Mouse (Mus musculus) stomach, embryonic 14.5 days (tissue): ENCODE measurements at regions not wholly inside any gene's neighbourhood (a gene's known extent, or its start where the extent isn't known, plus 50 kb on each side); places are given as distances from the start of the nearest gene placed in this dataset.

ENCODE experiments used
- ATAC-seq: fragments of 200-750 bp; cut with Nextera tagmentation; 2 replicates; pipeline ENCODE4 v1.8.0; 2017; ENCODE audit warnings: low read depth, moderate TSS enrichment; ENCODE audit not compliant: insufficient number of reproducible peaks, insufficient read depth, low FRiP score
- H3K27ac ChIP-seq: fragments of 300-500 bp; sonication (generic); 2 replicates; pipeline ENCODE4 v1.5.1; 2014; ENCODE audit warnings: mild to moderate bottlenecking, low read length, moderate library complexity, mixed read lengths
- H3K27me3 ChIP-seq: fragments of 300-500 bp; sonication (generic); 2 replicates; pipeline ENCODE4 v1.6.1; 2014; ENCODE audit warnings: low read length, control low read depth, mixed read lengths; ENCODE audit not compliant: control insufficient read depth, insufficient read depth
- H3K36me3 ChIP-seq: fragments of 300-500 bp; sonication (generic); 2 replicates; pipeline ENCODE4 v1.6.1; 2014; ENCODE audit warnings: mild to moderate bottlenecking, control low read depth, low read length, moderate library complexity, mixed read lengths; ENCODE audit not compliant: control insufficient read depth, insufficient read depth
- H3K4me1 ChIP-seq: fragments of 300-500 bp; sonication (generic); 2 replicates; pipeline ENCODE4 v1.6.1; 2014; ENCODE audit warnings: low read length, control low read depth, mixed read lengths; ENCODE audit not compliant: control insufficient read depth, insufficient read depth
- H3K4me2 ChIP-seq: fragments of 300-500 bp; sonication (generic); replicated peaks from 2 replicates; pipeline ENCODE4 v1.6.1; 2014; ENCODE audit warnings: low read depth, low read length, control low read depth
- H3K4me3 ChIP-seq: fragments of 300-500 bp; sonication (generic); 2 replicates; pipeline ENCODE4 v1.5.1; 2014; ENCODE audit warnings: low read depth, low read length, control low read depth
- H3K9ac ChIP-seq: fragments of 300-500 bp; sonication (generic); replicated peaks from 2 replicates; pipeline ENCODE4 v1.6.1; 2014; ENCODE audit warnings: low read depth, mild to moderate bottlenecking, control low read depth, low read length, moderate library complexity, mixed read lengths
- H3K9me3 ChIP-seq: fragments of 300-500 bp; sonication (generic); 2 replicates; pipeline ENCODE4 v1.6.1; 2016; ENCODE audit warnings: low read depth, low read length, control low read depth; ENCODE audit not compliant: control insufficient read depth
- WGBS: fragments of 180-500 bp; shearing (Covaris S2); extraction: QIAGEN DNeasy Blood & Tissue Kit; methylation state at CpG from one replicate; pipeline ENCODE4 v1.1.7; 2014; 5-methylcytosine and 5-hydroxymethylcytosine counted together

DNA sequence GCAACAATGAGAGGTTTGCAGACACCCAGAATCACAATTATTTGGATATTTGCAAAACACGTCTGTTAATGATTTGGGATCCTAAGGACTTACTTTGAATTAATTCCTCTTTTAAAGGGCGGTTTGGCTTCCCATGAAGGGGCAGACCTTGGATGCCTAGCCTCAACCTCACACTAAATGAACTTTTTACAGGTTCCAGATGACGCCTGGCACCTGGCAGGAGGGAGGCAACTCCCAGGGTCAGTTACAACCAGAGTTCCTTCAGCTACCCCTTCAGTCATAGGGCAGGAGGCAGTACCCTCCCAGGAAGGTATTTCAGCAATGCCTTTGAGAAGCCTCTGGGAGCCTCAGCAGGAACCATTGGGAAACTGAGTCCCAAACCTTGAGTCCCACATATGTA, 57.9 kb upstream of the Stx18 start:
- WGBS: 91% methylated on average over 3 of the region's 3 CpGs
- Histone ChIP-seq H3K9me3 (no peaks in the 10 kb centered on the region), H3K4me3 (no peak overlapping the region), H3K27me3 (no peaks in the 10 kb centered on the region), H3K27ac (no peak overlapping the region), H3K36me3 (no peaks in the 10 kb centered on the region), H3K9ac (no peak overlapping the region), H3K4me1 (no peaks in the 10 kb centered on the region), H3K4me2 (no peak overlapping the region)
- ATAC-seq: no peak

DNA sequence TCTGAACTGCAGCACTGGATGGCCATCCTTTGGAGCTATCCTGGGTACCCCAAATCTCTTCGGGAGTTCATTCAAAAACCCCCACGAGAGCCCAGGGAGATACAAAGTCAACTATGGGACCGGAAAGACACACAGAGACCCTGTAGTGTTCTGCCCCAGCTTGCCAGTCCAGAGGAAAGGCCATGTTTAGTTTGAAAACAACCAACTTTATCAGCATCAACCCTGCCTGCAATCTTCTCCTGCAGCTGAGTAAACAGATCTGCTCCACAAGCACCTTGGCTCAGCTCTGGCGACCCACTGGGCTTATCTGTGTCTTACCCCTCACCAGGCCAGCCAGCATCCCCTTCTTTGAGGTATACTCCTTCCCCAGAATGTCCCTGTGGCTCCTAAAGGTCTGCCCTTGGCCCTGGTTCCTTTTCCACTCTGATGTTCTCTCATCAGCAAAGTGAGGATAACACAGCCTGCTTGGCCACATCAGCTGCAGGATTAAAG, 61.6 kb upstream of the Stx18 start:
- H3K4me3 ChIP-seq: no peak overlapping the region
- no peak overlapping the region for H3K9ac ChIP-seq
- no peak for ATAC-seq
- no peaks in the 10 kb centered on the region for H3K27me3 ChIP-seq
- no peaks in the 10 kb centered on the region for H3K9me3 ChIP-seq
- H3K27ac ChIP-seq: no peak overlapping the region
- no peaks in the 10 kb centered on the region for H3K4me1 ChIP-seq
- H3K4me2 ChIP-seq: no peak overlapping the region
- 59% methylated on average over 4 of the region's 4 CpGs for whole genome bisulfite sequencing
- H3K36me3 ChIP-seq: no peaks in the 10 kb centered on the region

DNA sequence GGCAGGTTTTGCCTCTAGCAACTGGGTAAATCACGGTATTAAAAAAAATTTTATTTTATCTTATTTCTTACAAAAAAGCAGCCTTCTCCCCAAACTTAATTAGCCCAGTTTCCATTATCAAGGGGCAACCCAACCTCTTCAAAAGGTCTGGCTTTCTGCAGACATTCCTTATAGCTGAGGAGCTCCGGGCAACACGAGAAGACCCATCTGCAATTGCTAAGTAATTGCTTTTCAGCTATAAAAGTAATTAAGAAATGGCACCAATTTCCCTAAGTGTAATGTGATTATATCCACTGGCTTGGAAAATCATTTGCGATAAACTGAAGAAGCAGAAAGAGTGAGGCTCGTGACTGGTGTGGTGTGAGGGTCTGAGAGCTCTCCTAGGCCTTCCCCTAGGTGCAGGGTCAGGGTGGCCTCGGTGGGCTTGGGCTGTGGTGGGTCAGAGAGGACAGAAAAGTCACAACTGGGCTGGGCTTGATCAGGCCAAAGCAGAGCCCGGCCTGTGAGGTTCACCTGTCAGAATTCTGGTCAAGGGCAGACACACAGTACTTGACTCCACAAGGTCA, 65.5 kb upstream of the Stx18 start:
- Histone ChIP-seq H3K9ac (no peak overlapping the region), H3K27me3 (peaks cover 1% of the 10 kb centered on the region; the same call in 1 of the 2 replicates), H3K36me3 (no peaks in the 10 kb centered on the region), H3K4me3 (no peak overlapping the region), H3K4me2 (no peak overlapping the region), H3K27ac (no peak overlapping the region), H3K4me1 (0 out of 2 replicates have a peak, but pooled peaks cover 5% of the 10 kb centered on the region), H3K9me3 (no peaks in the 10 kb centered on the region)
- 81% methylated on average over 7 of the region's 7 CpGs for WGBS
- ATAC-seq: no peak

DNA sequence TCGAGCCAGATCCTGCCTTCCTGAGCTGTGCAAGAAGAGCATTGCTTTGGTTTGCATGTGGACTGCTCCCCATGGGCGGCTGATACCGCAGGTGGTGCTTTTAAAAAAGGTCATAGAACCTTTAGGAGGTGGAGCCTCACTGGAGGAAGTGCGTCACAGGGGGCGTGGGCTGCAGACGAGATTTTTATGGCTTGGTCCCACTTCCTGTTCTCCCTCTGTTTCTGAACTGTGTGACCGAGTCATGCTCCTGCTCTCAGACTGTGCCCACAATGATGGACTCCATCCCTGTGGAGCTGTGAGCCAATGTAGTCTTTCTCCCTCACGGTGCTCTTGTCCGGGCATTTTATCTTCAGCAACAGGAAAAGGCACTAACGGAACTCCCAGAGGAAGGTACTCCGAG, 66.8 kb upstream of the Stx18 start:
- peaks cover 7% of the 10 kb centered on the region; the same call in 1 of the 2 replicates for H3K27me3 ChIP-seq
- no peak overlapping the region for H3K27ac ChIP-seq
- ATAC-seq: no peak
- 0 out of 2 replicates have a peak, but pooled peaks cover 6% of the 10 kb centered on the region for H3K4me1 ChIP-seq
- H3K4me2 ChIP-seq: no peak overlapping the region
- H3K9ac ChIP-seq: no peak overlapping the region
- WGBS: 72% methylated on average over 11 of the region's 11 CpGs
- H3K4me3 ChIP-seq: no peak overlapping the region
- H3K9me3 ChIP-seq: no peaks in the 10 kb centered on the region
- no peaks in the 10 kb centered on the region for H3K36me3 ChIP-seq

DNA sequence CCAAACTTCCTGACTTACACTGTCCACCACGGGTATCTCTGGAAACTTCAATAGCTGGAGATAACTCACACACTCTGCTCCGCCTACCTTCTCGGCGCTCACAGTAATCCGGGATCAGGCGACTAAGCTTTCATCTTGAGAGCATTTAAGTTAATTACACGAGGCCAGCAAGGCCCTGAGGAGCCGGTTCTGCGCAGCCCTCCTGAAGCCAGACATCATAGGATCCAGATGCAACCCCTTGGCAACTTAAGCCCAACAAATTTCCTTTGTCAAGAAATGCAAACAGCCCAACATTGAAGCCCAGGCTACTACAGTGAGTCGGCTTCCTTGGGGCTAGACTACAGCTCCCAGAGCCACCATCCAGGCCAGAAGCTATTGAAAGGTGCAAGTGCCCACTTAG, 69.9 kb upstream of the Stx18 start:
- Histone ChIP-seq H3K9me3 (no peaks in the 10 kb centered on the region), H3K27ac (no peak overlapping the region), H3K9ac (no peak overlapping the region), H3K4me2 (peak overlapping the region; percentile 26; the same call in 1 of the 2 replicates), H3K36me3 (no peaks in the 10 kb centered on the region), H3K4me1 (0 out of 2 replicates have a peak, but pooled peaks cover 6% of the 10 kb centered on the region), H3K4me3 (no peak overlapping the region), H3K27me3 (peaks cover 7% of the 10 kb centered on the region; the same call in 1 of the 2 replicates)
- ATAC-seq: no peak
- WGBS: 8% methylated on average over 10 of the region's 10 CpGs

DNA sequence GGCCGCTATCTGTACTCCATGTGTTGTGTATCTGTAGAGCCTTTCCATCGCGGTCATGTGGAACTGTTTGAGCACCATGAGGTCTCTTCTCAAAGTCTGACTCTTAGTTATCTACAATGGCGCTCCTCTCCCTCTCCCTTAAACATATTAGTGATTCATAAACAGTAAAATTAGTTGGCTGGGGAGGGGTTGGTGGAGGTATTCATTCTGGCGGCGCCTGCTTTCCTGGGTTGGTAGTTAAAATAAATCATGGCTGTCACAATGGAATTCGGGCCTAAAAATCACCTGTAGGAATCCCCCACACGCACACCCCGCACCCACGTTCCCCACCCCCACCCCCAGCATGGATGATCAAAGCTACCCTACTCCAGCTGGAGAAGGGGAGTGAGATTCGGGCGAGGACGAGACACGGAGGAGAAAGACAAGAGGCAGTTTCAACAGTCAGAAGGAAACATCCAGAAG, 70.6 kb upstream of the Stx18 start:
- no peak overlapping the region for H3K9ac ChIP-seq
- no peak overlapping the region for H3K27ac ChIP-seq
- H3K36me3 ChIP-seq: no peaks in the 10 kb centered on the region
- peak; percentile 14; the same call in 1 of the 2 replicates for ATAC-seq
- peaks cover 7% of the 10 kb centered on the region; the same call in 1 of the 2 replicates for H3K27me3 ChIP-seq
- no peaks in the 10 kb centered on the region for H3K9me3 ChIP-seq
- under 1% methylated on average over 14 of the region's 14 CpGs for WGBS
- H3K4me3 ChIP-seq: no peak overlapping the region
- 0 out of 2 replicates have a peak, but pooled peaks cover 6% of the 10 kb centered on the region for H3K4me1 ChIP-seq
- H3K4me2 ChIP-seq: peak overlapping the region; percentile 26; the same call in 1 of the 2 replicates

DNA sequence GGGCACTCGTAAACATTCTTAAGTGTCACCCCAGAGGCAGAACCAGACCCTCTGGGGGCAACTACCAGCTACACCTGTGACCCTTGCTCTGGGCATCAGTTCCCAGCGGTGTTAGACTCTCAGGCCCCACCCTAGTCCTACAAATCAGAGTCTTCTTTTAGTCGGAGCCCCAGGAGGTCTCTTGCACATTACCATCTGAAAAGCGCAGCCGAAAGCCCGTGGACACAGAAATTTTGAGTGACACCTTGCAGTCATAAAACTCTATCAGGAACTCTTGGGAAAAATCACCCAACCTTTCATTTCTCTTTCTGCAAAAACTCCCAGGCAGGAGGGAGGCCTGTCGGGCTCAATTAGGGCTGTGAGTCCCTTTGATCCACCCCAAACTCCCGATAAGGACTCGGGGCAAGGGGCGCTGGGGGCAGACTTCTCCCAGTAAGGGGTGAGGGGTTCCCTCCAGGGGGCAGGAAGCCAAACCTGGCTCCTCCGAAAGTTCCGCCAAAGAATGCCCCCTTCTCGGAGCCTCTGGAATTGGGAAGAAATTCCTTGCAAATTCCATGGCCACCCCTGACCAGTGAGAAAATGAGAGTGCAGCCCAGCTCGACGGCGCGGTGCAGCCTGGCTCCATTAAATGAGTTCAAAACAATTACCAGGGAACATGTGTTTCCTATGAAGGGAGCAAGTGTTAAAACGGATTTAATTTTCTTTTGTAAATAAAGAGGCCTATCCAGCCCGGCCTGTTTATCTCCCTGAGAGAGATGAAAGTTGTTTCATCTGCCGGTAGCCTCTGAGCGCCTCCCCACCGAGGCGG, 71.2 kb upstream of the Stx18 start:
- H3K9ac ChIP-seq: no peak overlapping the region
- peak overlapping the region; percentile 26; the same call in 1 of the 2 replicates for H3K4me2 ChIP-seq
- 0 out of 2 replicates have a peak, but pooled peaks cover 6% of the 10 kb centered on the region for H3K4me1 ChIP-seq
- H3K27ac ChIP-seq: no peak overlapping the region
- 8% methylated on average over 23 of the region's 23 CpGs for WGBS
- H3K9me3 ChIP-seq: no peaks in the 10 kb centered on the region
- no peaks in the 10 kb centered on the region for H3K36me3 ChIP-seq
- peak; percentile 23; the same call in 1 of the 2 replicates for ATAC-seq
- peaks cover 7% of the 10 kb centered on the region; the same call in 1 of the 2 replicates for H3K27me3 ChIP-seq
- no peak overlapping the region for H3K4me3 ChIP-seq

DNA sequence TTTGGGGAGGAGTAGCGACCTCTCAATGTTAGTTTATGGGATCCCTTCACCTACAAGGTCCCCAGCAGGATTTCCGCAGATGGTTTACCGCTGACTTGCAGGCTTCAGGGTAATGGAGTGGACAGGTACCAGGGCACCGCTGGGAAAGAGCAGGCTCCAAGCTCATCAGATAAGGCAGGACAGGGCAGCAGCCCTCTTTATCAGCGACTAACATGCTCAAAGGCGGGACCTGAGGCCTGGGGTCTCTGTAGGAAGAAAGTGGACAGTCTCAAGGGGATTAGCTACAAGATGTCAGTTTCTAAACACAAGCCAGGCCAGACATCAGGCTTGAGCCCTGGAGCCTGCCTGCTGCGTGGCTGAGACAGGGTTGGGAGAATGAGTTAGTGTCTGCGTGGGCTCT, 74.9 kb upstream of the Stx18 start:
- H3K36me3 ChIP-seq: no peaks in the 10 kb centered on the region
- peaks cover 7% of the 10 kb centered on the region; the same call in 1 of the 2 replicates for H3K27me3 ChIP-seq
- H3K9ac ChIP-seq: no peak overlapping the region
- no peak overlapping the region for H3K27ac ChIP-seq
- no peak overlapping the region for H3K4me3 ChIP-seq
- no peak overlapping the region for H3K4me2 ChIP-seq
- 0 out of 2 replicates have a peak, but pooled peaks cover 5% of the 10 kb centered on the region for H3K4me1 ChIP-seq
- 47% methylated on average over 8 of the region's 8 CpGs for WGBS
- no peaks in the 10 kb centered on the region for H3K9me3 ChIP-seq
- ATAC-seq: no peak
